Mouse (Mus musculus) neural tube, embryonic 11.5 days (tissue): ENCODE measurements at regions not wholly inside any gene's neighbourhood (a gene's known extent, or its start where the extent isn't known, plus 50 kb on each side); places are given as distances from the start of the nearest gene placed in this dataset. TPM values are rescaled to one million over a fixed set of nuclear protein-coding genes. Genes with fewer than 3 reads are reported as not detected.

ENCODE experiments used
- ATAC-seq: fragments of 200-750 bp; cut with Nextera tagmentation; 2 replicates; pipeline ENCODE4 v1.8.0; 2017; ENCODE audit warnings: moderate number of reproducible peaks, mild to moderate bottlenecking, moderate TSS enrichment, moderate library complexity; ENCODE audit not compliant: insufficient read depth, low FRiP score, low TSS enrichment
- DNase-seq: peaks from one replicate; pipeline ENCODE4 v3.0.0-alpha.2; 2015; ENCODE audit warnings: low spot score
- H3K27ac ChIP-seq: fragments of 300-500 bp; sonication (generic); 2 replicates; pipeline ENCODE4 v1.5.1; 2014; ENCODE audit warnings: low read depth, mild to moderate bottlenecking, low read length
- H3K27me3 ChIP-seq: fragments of 300-500 bp; sonication (generic); 2 replicates; pipeline ENCODE4 v1.6.1; 2014; ENCODE audit warnings: mild to moderate bottlenecking, low read length, mixed read lengths; ENCODE audit not compliant: control insufficient read depth, insufficient read depth
- H3K36me3 ChIP-seq: fragments of 300-500 bp; sonication (generic); 2 replicates; pipeline ENCODE4 v1.6.1; 2014; ENCODE audit warnings: mild to moderate bottlenecking, low read length, moderate library complexity, mixed read lengths; ENCODE audit not compliant: control insufficient read depth, insufficient read depth
- H3K4me1 ChIP-seq: fragments of 300-500 bp; sonication (generic); 2 replicates; pipeline ENCODE4 v1.6.1; 2014; ENCODE audit warnings: low read length, mixed read lengths; ENCODE audit not compliant: control insufficient read depth, insufficient read depth
- H3K4me2 ChIP-seq: fragments of 300-500 bp; sonication (generic); 2 replicates; pipeline ENCODE4 v1.6.1; 2014; ENCODE audit warnings: low read depth, mild to moderate bottlenecking, moderate library complexity
- H3K4me3 ChIP-seq: fragments of 300-500 bp; sonication (generic); 2 replicates; pipeline ENCODE4 v1.5.1; 2014; ENCODE audit warnings: low read depth, low read length
- H3K9ac ChIP-seq: fragments of 300-500 bp; sonication (generic); 2 replicates; pipeline ENCODE4 v1.6.1; 2014; ENCODE audit warnings: mild to moderate bottlenecking, low read length
- H3K9me3 ChIP-seq: fragments of 300-500 bp; sonication (generic); 2 replicates; pipeline ENCODE4 v1.6.1; 2016; ENCODE audit warnings: low read length; ENCODE audit not compliant: control insufficient read depth
- WGBS: fragments of 180-500 bp; shearing (Covaris S2); extraction: QIAGEN DNeasy Blood & Tissue Kit; methylation state at CpG from one replicate; pipeline ENCODE4 v1.1.7; 2014; 5-methylcytosine and 5-hydroxymethylcytosine counted together
- microRNA-seq: library from miRNA; unstranded; fragments of <30 nt; microRNA quantifications from one replicate; pipeline ENCODE4, GENCODE M21; 2016

DNA sequence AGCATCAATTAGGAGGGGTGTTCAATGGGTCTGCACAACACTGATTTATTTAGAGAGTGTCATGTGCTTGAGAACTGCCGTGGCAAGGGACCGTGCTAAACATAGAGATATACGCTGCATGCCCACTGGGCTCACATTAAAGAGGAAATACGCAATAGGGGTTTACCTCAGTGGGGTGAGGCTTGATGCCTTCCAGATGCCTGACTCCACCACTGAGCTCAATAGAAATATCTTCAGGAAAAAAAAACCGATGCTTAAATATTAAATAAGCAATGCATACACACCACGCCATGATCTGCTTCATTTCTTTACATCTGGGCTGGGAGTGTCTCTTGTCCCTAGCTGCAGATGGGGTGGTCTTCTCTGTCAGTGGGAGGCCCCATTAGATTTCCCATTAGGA, 63.9 kb upstream of the Gm10320 start:
- DNase-seq (no peak), ATAC-seq (no peak)
- no peaks in the 10 kb centered on the region for H3K9me3 ChIP-seq
- H3K9ac ChIP-seq, result no peak overlapping the region
- no peak overlapping the region for H3K4me3 ChIP-seq
- no peak overlapping the region for H3K4me2 ChIP-seq
- H3K4me1 ChIP-seq, result peaks cover under 1% of the 10 kb centered on the region
- H3K27ac ChIP-seq, result no peak overlapping the region
- 59% methylated on average over 6 of the region's 6 CpGs for WGBS
- H3K27me3 ChIP-seq, result no peaks in the 10 kb centered on the region
- no peaks in the 10 kb centered on the region for H3K36me3 ChIP-seq

DNA sequence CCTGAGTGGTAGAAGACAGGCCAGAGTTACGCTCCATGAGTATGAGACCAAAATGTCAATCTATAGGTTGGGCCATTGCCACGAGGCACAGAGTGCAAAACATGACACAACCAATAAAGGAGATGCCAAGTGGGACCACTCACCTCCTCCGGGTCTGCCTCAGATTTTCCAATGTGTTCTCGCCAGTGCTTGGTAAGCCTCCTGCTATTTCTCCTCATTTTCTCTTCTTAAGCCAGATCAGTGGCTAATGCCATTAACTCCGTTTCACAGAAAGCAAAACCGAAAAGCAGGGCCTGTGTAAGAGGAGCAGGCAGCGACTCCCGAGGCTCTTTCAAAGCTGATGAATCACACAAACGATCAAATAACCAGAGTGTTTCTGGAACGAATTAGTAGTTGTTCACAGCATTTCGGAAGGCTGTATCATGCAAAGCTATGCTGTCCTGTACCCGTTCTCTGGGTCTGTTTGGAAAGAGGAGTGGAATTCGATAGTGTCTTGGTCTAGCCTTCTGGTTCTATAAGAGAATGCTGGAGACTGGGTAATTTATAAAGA, 59.7 kb upstream of the Gm10320 start:
- Histone ChIP-seq H3K4me2 (no peak overlapping the region), H3K4me3 (no peak overlapping the region), H3K27ac (no peak overlapping the region), H3K36me3 (no peaks in the 10 kb centered on the region), H3K9ac (no peak overlapping the region), H3K4me1 (peaks cover 2% of the 10 kb centered on the region), H3K27me3 (no peaks in the 10 kb centered on the region), H3K9me3 (no peaks in the 10 kb centered on the region)
- ATAC-seq, result no peak
- DNase-seq, result no peak
- 82% methylated on average over 13 of the region's 13 CpGs for WGBS

DNA sequence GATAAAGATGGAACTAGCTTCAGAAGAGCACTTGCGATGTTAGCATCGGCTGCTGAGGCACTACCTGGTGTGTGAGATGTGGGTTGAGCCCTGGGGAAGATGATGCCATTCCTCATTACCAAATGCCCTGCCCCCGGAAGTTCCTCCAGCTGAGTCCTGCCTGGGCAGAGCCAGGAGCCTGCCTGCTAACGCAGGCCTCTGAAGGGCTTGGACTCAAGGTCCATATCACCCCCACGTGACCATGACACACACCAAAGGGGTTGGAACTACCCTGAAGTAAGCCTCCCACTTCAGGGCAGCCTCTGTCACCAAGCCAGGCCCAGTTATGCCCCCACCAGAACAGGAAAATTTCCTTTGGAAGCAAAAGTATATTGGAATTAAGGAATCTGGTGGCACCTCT, 55.4 kb upstream of the Gm10320 start:
- Histone ChIP-seq H3K36me3 (no peaks in the 10 kb centered on the region), H3K4me3 (no peak overlapping the region), H3K4me1 (peaks cover 2% of the 10 kb centered on the region), H3K9ac (no peak overlapping the region), H3K27ac (no peak overlapping the region), H3K4me2 (no peak overlapping the region), H3K9me3 (no peaks in the 10 kb centered on the region), H3K27me3 (no peaks in the 10 kb centered on the region)
- DNase-seq (no peak), ATAC-seq (no peak)
- WGBS, result 84% methylated on average over 5 of the region's 5 CpGs

DNA sequence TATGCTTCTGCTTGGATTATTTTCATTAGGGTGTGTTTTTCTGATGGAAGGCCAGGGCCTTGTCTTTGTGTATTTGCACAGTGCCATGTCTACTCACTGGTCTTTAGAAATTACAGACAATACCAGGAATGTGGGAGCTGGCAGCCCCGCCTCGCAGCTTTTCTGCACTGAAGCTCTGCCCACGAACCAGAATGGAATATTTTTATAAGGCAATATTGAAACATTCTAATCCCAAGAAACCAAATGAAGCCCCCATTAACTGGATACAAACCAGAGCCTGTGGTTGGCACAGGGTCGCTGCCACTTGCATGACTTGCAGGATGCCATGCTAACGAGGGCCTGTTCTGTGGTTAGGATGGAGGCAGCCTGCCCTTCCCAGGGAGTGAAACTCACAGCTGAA, 54.3 kb upstream of the Gm10320 start:
- 54% methylated on average over 5 of the region's 5 CpGs for WGBS
- Histone ChIP-seq H3K27ac (no peak overlapping the region), H3K4me2 (no peak overlapping the region)

DNA sequence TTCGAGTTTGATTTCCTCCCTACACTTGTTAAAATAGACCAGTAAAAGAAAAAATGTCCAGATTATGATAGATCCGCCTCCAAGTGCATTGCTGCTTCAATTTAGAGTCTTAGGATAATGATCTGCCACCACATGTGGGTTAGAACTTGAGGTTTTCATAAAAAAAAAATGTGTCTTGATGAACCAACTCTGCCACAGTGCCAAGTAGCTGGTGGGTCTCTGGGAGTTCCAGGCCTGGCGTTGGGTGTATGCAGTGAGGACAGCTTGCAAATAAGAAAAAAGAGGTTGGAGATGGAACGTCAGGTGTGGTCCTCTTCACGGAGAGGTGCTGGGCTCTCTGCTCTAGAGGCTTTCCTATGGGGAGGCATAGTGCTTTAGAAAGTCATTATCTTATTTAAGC, 53.6 kb upstream of the Gm10320 start:
- no peaks in the 10 kb centered on the region for H3K27me3 ChIP-seq
- WGBS, result 72% methylated on average over 5 of the region's 5 CpGs

More for the DNA sequence above, 54.3 kb upstream of the Gm10320 start:
- no peak overlapping the region for H3K9ac ChIP-seq
- ATAC-seq (no peak), DNase-seq (no peak)
- no peaks in the 10 kb centered on the region for H3K9me3 ChIP-seq
- no peak overlapping the region for H3K4me3 ChIP-seq
- H3K4me1 ChIP-seq, result peaks cover 2% of the 10 kb centered on the region
- H3K27me3 ChIP-seq, result no peaks in the 10 kb centered on the region
- H3K36me3 ChIP-seq, result no peaks in the 10 kb centered on the region

DNA sequence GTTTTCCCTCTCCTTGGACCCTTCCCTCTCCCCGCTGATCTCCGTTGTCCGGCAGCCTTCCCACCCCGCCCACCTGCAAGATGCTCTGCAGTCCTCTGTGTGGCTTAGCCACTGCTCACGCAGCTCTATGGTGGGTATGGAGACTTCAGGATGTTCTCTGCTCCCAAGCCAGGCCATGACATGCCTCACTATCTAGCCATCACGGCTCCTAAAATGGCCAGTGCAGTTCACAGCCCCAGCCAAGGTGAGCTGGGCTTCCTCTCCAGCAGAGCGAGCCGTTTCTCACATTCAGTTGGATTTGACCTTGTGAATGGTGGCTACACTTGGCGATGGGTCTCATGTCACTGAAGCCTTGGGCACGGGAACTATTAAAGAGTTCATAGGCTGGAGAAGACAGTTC, 52.2 kb upstream of the Gm10320 start:
- Histone ChIP-seq H3K9me3 (no peaks in the 10 kb centered on the region), H3K27me3 (no peaks in the 10 kb centered on the region), H3K4me2 (no peak overlapping the region), H3K9ac (no peak overlapping the region), H3K4me1 (no peaks in the 10 kb centered on the region), H3K4me3 (no peak overlapping the region), H3K27ac (no peak overlapping the region), H3K36me3 (no peaks in the 10 kb centered on the region)
- DNase-seq (no peak), ATAC-seq (no peak)
- WGBS, result 92% methylated on average over 10 of the region's 10 CpGs

More for the DNA sequence above, 53.6 kb upstream of the Gm10320 start:
- Histone ChIP-seq H3K9me3 (no peaks in the 10 kb centered on the region), H3K27ac (no peak overlapping the region), H3K4me2 (no peak overlapping the region), H3K36me3 (no peaks in the 10 kb centered on the region), H3K9ac (no peak overlapping the region), H3K4me3 (no peak overlapping the region), H3K4me1 (no peaks in the 10 kb centered on the region)
- no peak for DNase-seq
- ATAC-seq, result no peak

Small RNAs in the stretch of these regions (microRNA-seq; reads per million reads assigned to microRNA genes)
- not detected for gene Gm22698
